In the genomic region with DNA sequence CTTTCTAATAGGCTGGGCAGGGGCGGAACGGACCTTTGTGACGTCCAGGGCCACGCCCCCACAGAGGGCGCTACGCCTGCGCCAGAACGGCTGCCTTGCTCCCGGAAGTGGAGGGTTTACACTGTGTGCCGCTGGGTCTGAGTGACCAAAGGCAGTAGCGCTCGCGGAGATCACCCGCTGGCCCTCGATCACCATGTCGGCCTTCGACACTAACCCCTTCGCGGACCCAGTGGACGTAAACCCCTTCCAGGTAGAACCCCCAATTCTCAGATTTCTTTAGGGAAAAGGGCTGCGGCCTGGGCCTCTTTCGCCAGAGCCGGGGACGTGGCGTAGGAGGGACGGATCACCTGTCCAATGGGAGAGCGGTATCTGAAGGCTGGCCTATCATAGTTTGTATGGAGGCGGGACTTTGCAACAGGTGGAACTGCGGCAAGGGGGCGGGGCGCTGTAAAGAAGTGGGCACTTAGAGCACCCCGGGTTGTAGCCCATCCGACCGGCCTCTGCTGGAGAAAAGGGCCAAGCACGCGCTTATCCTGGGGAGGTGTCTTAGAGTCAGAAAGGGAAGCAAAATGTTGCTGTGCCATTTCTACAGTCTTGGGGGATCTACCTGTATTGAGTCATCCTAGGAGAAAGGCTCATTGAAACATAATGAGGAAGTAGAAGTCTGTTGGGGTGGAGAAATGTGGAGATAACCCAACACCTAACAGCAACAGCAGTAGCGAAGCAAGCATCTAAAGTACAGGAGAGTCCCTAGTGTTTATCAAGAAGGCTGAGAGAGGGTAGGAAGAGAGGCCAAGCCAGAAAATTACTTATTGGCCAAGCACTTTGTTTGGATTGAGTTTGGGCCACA, we compare ENCODE assay signal across 8 mouse cellular contexts. TPM values are rescaled to one million over a fixed set of nuclear protein-coding genes. Genes with fewer than 3 reads are reported as not detected.
DNase-seq lines count a peak whose midpoint lies in the region; ATAC-seq lines count a peak whose summit lies in the region.

A gene (plus strand): TSS at position 83 of the 850 bp plus-strand sequence.

- DNase-seq in CD8-positive naive resting alpha-beta T cell, adult 2 months (ENCODE audit: low read depth in 2 of 2, low spot score in 2 of 2) = peak; percentile 76 to 88
- peak; percentile 89 for DNase-seq in c-Kit-positive CD71-negative TER-119-negative erythroid progenitor cells, embryonic 14.5 days (ENCODE audit: low read depth)
- peak; percentile 95 for DNase-seq in forebrain, embryonic 11.5 days (ENCODE audit: low spot score)
- peak; percentile 96 to 97 for DNase-seq in kidney, postnatal 36 days
- peak; percentile 93 for DNase-seq in telencephalon, adult 2 months (ENCODE audit: low read depth, low spot score)

- no peaks in the 10 kb centered on the region for H3K36me3 ChIP-seq in forebrain, embryonic 11.5 days (ENCODE audit: control insufficient read depth, insufficient read depth, low read length)
- no peaks in the 10 kb centered on the region for H3K36me3 ChIP-seq in heart, embryonic 16.5 days (ENCODE audit: control insufficient read depth, insufficient read depth)
- H3K36me3 ChIP-seq in liver, embryonic 15.5 days (replicated peaks) = no peaks in the 10 kb centered on the region
- no peaks in the 10 kb centered on the region for H3K36me3 ChIP-seq in neural tube, embryonic 12.5 days

- H3K27ac ChIP-seq in forebrain, embryonic 11.5 days (ENCODE audit: low read depth, low read length) = no peak within 1 kb of the TSS
- peak within 1 kb of the TSS; percentile 74 for H3K27ac ChIP-seq in heart, embryonic 16.5 days (ENCODE audit: low read length)
- peak within 1 kb of the TSS; percentile 75 for H3K27ac ChIP-seq in liver, embryonic 15.5 days (replicated peaks)
- peak within 1 kb of the TSS; percentile 5; the same call in 1 of the 2 replicates for H3K27ac ChIP-seq in neural tube, embryonic 12.5 days

- peak; percentile 99 for ATAC-seq in forebrain, embryonic 11.5 days (replicated peaks; ENCODE audit: low FRiP score)
- ATAC-seq in heart, embryonic 16.5 days (replicated peaks; ENCODE audit: extremely low read depth, insufficient read depth, low FRiP score) = peak; percentile 98
- ATAC-seq in liver, embryonic 15.5 days (ENCODE audit: insufficient read depth) = peak; percentile 99
- peak; percentile 99 for ATAC-seq in neural tube, embryonic 12.5 days (ENCODE audit: low FRiP score, low read depth)

- no peaks in the 10 kb centered on the region for H3K27me3 ChIP-seq in forebrain, embryonic 11.5 days (ENCODE audit: control insufficient read depth, insufficient read depth, low read length)
- H3K27me3 ChIP-seq in heart, embryonic 16.5 days (ENCODE audit: control insufficient read depth, insufficient read depth, low read length) = no peaks in the 10 kb centered on the region
- peaks cover 8% of the 10 kb centered on the region for H3K27me3 ChIP-seq in liver, embryonic 15.5 days
- H3K27me3 ChIP-seq in neural tube, embryonic 12.5 days (replicated peaks) = no peaks in the 10 kb centered on the region

- WGBS in forebrain, embryonic 11.5 days = 1% methylated on average over 37 of the region's 37 CpGs
- under 1% methylated on average over 37 of the region's 37 CpGs for WGBS in heart, embryonic 16.5 days
- under 1% methylated on average over 37 of the region's 37 CpGs for WGBS in liver, embryonic 15.5 days (ENCODE audit: insufficient replicate concordance)
- WGBS in neural tube, embryonic 12.5 days = under 1% methylated on average over 37 of the region's 37 CpGs

- peak within 1 kb of the TSS; percentile 71 for H3K4me2 ChIP-seq in forebrain, embryonic 11.5 days (ENCODE audit: low read depth, low read length, severe bottlenecking)
- peak within 1 kb of the TSS; percentile 84 for H3K4me2 ChIP-seq in heart, embryonic 16.5 days (ENCODE audit: low read depth, low read length)
- H3K4me2 ChIP-seq in liver, embryonic 15.5 days = peak within 1 kb of the TSS; percentile 81
- peak within 1 kb of the TSS; percentile 83 for H3K4me2 ChIP-seq in neural tube, embryonic 12.5 days (replicated peaks)

- no peaks in the 10 kb centered on the region for H3K9me3 ChIP-seq in forebrain, embryonic 11.5 days (ENCODE audit: control insufficient read depth, low read length)
- H3K9me3 ChIP-seq in heart, embryonic 16.5 days (replicated peaks; ENCODE audit: control insufficient read depth, low read length) = no peaks in the 10 kb centered on the region
- no peaks in the 10 kb centered on the region for H3K9me3 ChIP-seq in liver, embryonic 15.5 days (replicated peaks)
- H3K9me3 ChIP-seq in neural tube, embryonic 12.5 days = no peaks in the 10 kb centered on the region

- H3K4me1 ChIP-seq in forebrain, embryonic 11.5 days (replicated peaks; ENCODE audit: control insufficient read depth, insufficient read depth, low read length) = peaks cover 7% of the 10 kb centered on the region
- peaks cover 34% of the 10 kb centered on the region for H3K4me1 ChIP-seq in heart, embryonic 16.5 days (ENCODE audit: control insufficient read depth, insufficient read depth, low read length)
- H3K4me1 ChIP-seq in liver, embryonic 15.5 days (replicated peaks) = peaks cover 43% of the 10 kb centered on the region
- H3K4me1 ChIP-seq in neural tube, embryonic 12.5 days = peaks cover 19% of the 10 kb centered on the region

- H3K9ac ChIP-seq in forebrain, embryonic 11.5 days (ENCODE audit: low read length) = peak within 1 kb of the TSS; percentile 55
- H3K9ac ChIP-seq in heart, embryonic 16.5 days (ENCODE audit: low read length) = peak within 1 kb of the TSS; percentile 76
- peak within 1 kb of the TSS; percentile 69 for H3K9ac ChIP-seq in liver, embryonic 15.5 days
- peak within 1 kb of the TSS; percentile 59 for H3K9ac ChIP-seq in neural tube, embryonic 12.5 days

- H3K4me3 ChIP-seq in forebrain, embryonic 11.5 days (ENCODE audit: low read depth, low read length) = peak within 1 kb of the TSS; percentile 48
- H3K4me3 ChIP-seq in heart, embryonic 16.5 days (ENCODE audit: low read length) = peak within 1 kb of the TSS; percentile 76
- H3K4me3 ChIP-seq in liver, embryonic 15.5 days (replicated peaks) = peak within 1 kb of the TSS; percentile 74
- peak within 1 kb of the TSS; percentile 69 for H3K4me3 ChIP-seq in neural tube, embryonic 12.5 days

RNA-seq across cellular contexts. Expression of the gene that starts here (rescaled TPM):
- polyA plus RNA-seq in forebrain, embryonic 11.5 days (2014; fragmentation: Nextera tagmentation; extraction: Ambion mirVana) = 57.7 and 58.2 TPM in 2 replicates
- 52.3 and 53.4 TPM in 2 replicates for polyA plus RNA-seq in heart, embryonic 16.5 days (2015; fragmentation: Nextera tagmentation; extraction: Ambion mirVana)
- polyA plus RNA-seq in liver, embryonic 15.5 days (2015; fragmentation: Nextera tagmentation; extraction: Ambion mirVana) = 24.9 and 25.7 TPM in 2 replicates
- 56.2 and 62.3 TPM in 2 replicates for polyA plus RNA-seq in neural tube, embryonic 12.5 days (2016; fragmentation: Nextera tagmentation; extraction: Ambion mirVana)
